Mouse (Mus musculus) v-Abl transformed pro-B cells (cell line): ENCODE measurements around the gene Cadm1.

Source experiments
- in situ Hi-C, 2 experiments: fragments of 400-800 bp; cut with MboI; formaldehyde crosslinking; loops; one replicate each; pipeline ENCODE4 v1.15.1; 2025; ENCODE audit not compliant: unreplicated experiment in 2 of 2

Cadm1 gene

GRCm38 (mm10) chr9:47906521-47906920 lies 376.5 kb downstream of the Cadm1 start:
- in situ Hi-C loops, result no loop called here
